Mouse (Mus musculus): ENCODE measurements around the gene Acat3. TPM values are rescaled to one million over a fixed set of nuclear protein-coding genes. Genes with fewer than 3 reads are reported as not detected.

The Acat3 gene
- total RNA-seq, 2 experiments from 2014 or later: not detected

DNA sequence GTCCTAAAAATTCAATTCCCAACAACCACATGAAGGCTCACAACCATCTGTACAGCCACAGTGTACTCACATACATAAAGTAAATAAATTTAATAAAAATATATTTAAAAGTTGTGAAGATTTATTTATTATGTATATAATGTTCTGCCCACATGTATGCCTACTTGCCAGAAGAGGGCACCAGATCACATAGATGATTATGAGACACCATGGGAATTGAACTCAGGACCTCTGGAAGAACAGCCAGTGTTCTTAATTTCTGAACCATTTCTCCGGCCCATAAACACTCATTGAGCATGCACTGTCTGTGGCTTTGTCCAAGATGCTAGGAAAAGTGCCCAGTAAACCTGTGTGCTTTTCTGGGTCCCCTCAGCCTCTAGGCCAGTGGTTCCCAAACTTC is 59.2 kb downstream of the Acat3 start:
- DNase-seq: no peak
- intact Hi-C loops (cut with DNase I; ENCODE audit: low total_unique reads): loop anchor here (5.0 kb wide), 1 partner anchor 116 kb away; no protein-coding TSS in a partner anchor

DNA sequence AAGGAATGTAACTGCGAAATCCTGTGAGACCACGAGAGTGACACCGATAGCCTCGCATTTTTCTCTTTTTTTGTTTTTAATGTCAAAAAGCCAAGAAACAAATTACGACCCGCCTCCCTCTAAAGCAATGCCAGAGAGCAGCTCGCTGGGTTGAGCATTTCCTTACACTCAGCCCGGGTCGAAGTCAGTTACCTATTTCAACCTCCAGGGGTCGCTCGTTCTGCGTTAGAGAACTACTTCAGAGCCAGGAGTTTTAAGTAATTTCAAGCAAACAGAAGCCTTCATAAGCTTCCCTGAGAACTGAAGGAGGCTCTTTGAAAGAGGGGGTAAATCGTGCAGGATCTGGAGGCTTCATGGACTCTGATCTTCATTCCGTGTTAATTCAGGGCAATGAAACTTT is 60.2 kb downstream of the Acat3 start:
- intact Hi-C loops (cut with DNase I; ENCODE audit: low total_unique reads): loop anchor here (5.0 kb wide), 1 partner anchor 117 kb away; no protein-coding TSS in a partner anchor

DNA sequence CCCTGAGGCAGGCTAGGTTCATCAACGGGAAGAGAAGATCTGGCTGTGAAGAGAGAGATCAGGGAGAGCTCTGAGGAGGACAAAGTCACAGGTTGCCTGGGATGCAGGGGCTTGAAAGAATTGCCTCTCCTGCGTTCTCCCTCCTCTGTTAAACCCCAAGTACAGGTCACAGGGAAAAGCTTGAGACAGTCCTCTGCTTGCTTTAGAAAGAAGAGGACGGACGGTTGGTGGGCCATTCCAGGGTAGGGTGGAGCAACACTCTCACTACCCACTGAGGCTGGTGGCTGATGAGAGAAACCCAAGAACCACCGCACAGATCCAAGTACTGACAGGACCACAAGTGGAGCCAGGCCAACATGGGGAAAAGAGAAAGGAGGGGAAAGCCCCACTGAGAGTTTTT is 64.7 kb downstream of the Acat3 start, which contains the start of gene Mrgprh:
TSS of gene Mrgprh (plus strand) at position 301 of the 400 bp plus-strand sequence.
- intact Hi-C loops (cut with DNase I; ENCODE audit: low total_unique reads): no loop called here
- no peak for DNase-seq

More for the DNA sequence above, 60.2 kb downstream of the Acat3 start:
- DNase-seq: peak; percentile 73

Other genes starting within 250 kb of the Acat3 start
- 10 to 100 TPM; 64.3 to 72.6 TPM for gene Igf2r, start 170.9 kb downstream of the Acat3 start, total RNA-seq (2021)
- under 1 TPM; 0.18 to 0.90 TPM for gene Mas1, start 72.5 kb downstream of the Acat3 start, total RNA-seq (2021)
- gene Mrgprh, start 64.6 kb downstream of the Acat3 start, total RNA-seq (2021): 1 to 10 TPM; 1.8 to 2.1 TPM
- under 1 TPM; 0.14 to 0.91 TPM for gene Pnldc1, start 30.4 kb downstream of the Acat3 start, total RNA-seq (2021)
- gene Tcp1, start 24.9 kb downstream of the Acat3 start, total RNA-seq (2021): 100 to 1,000 TPM; 205 to 212 TPM
- gene Mrpl18, start 24.3 kb downstream of the Acat3 start, total RNA-seq (2021): 10 to 100 TPM; 86.2 to 87.2 TPM
- 1 to 10 TPM; 4.7 to 6.4 TPM for gene Acat2, start 20.1 kb upstream of the Acat3 start, total RNA-seq (2021)
- 10 to 100 TPM; 27.9 to 31.2 TPM for gene Wtap, start 53.6 kb upstream of the Acat3 start, total RNA-seq (2021)
- 100 to 1,000 TPM; 302 to 371 TPM for gene Sod2, start 66.2 kb upstream of the Acat3 start, total RNA-seq (2021)
- not detected for gene Gpr31b, start 111.7 kb upstream of the Acat3 start, total RNA-seq (2021)
- gene Tcp10b, start 120.5 kb upstream of the Acat3 start, total RNA-seq (2021): under 1 TPM; 0.27 to 0.35 TPM
- gene Unc93a, start 191.2 kb upstream of the Acat3 start, total RNA-seq (2021): not detected